Mouse (Mus musculus): Measurements from ENCODE around the gene Spa17. TPM values are rescaled to one million over a fixed set of nuclear protein-coding genes. Genes with fewer than 3 reads are reported as not detected.

The Spa17 gene
- polyA plus RNA-seq, 1 experiment from 2014 or later, result 5.4 TPM

DNA sequence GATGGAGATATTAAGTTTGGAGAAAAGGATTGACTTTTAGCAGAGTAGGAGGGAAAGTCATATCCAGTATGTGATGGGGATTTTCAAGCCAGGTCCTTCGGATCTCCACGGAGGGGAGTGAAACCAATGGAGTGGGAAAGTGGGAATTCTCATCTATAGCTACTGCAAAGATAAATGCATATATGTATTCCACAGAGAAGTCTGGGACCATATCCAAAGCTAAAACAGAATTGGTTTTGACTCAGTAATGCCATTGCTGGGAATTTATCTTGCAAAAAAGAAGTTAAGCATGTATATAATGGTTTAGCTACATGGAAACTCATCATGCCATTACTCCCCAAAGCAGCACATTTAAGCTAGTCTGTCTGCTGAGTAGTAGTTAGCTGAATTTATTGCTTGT lies 18.8 kb upstream of the Spa17 start:
- WGBS, result 88% methylated on average over 2 of the region's 2 CpGs

GRCm38 (mm10) chr9:37629941-37630340 lies 16.4 kb upstream of the Spa17 start:
- Histone ChIP-seq H3K4me1 (0 out of 2 replicates have a peak, but pooled peaks cover 4% of the 10 kb centered on the region), H3K9me3 (replicated peaks) (no peaks in the 10 kb centered on the region), H3K36me3 (no peaks in the 10 kb centered on the region), H3K27ac (no peak overlapping the region), H3K4me3 (no peak overlapping the region), H3K27me3 (ENCODE audit: low read depth, poor library complexity, severe bottlenecking) (peaks cover 3% of the 10 kb centered on the region; the same call in 1 of the 2 replicates)
- 89% methylated on average over 2 of the region's 2 CpGs for WGBS
- DNase-seq (ENCODE audit: low spot score), result no peak

More for the DNA sequence above, 18.8 kb upstream of the Spa17 start:
- Histone ChIP-seq H3K9me3 (replicated peaks) (no peaks in the 10 kb centered on the region), H3K27me3 (ENCODE audit: low read depth, poor library complexity, severe bottlenecking) (peaks cover 3% of the 10 kb centered on the region; the same call in 1 of the 2 replicates), H3K4me3 (no peak overlapping the region), H3K36me3 (no peaks in the 10 kb centered on the region), H3K4me1 (no peaks in the 10 kb centered on the region), H3K27ac (no peak overlapping the region)
- DNase-seq (ENCODE audit: low spot score), result no peak

GRCm38 (mm10) chr9:37628581-37628980 lies 15.1 kb upstream of the Spa17 start:
- 73% methylated on average over 4 of the region's 4 CpGs for WGBS

DNA sequence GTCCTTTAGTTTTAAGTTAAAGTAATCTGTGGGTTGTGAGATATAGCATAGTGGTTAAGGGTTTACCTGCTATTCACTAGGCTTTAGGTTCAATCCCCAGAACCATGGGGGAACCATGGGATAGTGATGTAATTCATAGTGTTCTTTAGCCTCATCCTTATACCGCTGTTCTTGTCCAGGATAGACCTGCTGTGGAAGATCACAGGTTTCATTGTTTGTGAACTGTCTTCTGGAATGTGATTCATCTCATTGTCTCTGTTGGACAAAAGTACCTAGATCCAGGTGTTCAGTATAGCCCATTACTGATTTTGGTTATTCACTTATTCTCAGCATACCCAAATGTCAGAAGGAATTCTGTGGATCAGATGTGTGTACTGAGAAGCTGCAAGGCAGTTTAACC lies 13.7 kb upstream of the Spa17 start:
- WGBS, result 100% methylated on average over 1 of the region's 1 CpGs
- Histone ChIP-seq H3K9me3 (replicated peaks) (no peaks in the 10 kb centered on the region), H3K36me3 (no peaks in the 10 kb centered on the region), H3K27me3 (ENCODE audit: low read depth, poor library complexity, severe bottlenecking) (peaks cover 6% of the 10 kb centered on the region; the same call in 1 of the 2 replicates), H3K27ac (no peak overlapping the region), H3K4me1 (0 out of 2 replicates have a peak, but pooled peaks cover 4% of the 10 kb centered on the region), H3K4me3 (no peak overlapping the region)
- no peak for DNase-seq (ENCODE audit: low spot score)

More at GRCm38 (mm10) chr9:37628581-37628980, 15.1 kb upstream of the Spa17 start:
- DNase-seq (ENCODE audit: low spot score), result no peak
- Histone ChIP-seq H3K27ac (no peak overlapping the region), H3K4me3 (no peak overlapping the region), H3K4me1 (0 out of 2 replicates have a peak, but pooled peaks cover 4% of the 10 kb centered on the region), H3K27me3 (ENCODE audit: low read depth, poor library complexity, severe bottlenecking) (peaks cover 6% of the 10 kb centered on the region; the same call in 1 of the 2 replicates), H3K9me3 (replicated peaks) (no peaks in the 10 kb centered on the region), H3K36me3 (no peaks in the 10 kb centered on the region)

DNA sequence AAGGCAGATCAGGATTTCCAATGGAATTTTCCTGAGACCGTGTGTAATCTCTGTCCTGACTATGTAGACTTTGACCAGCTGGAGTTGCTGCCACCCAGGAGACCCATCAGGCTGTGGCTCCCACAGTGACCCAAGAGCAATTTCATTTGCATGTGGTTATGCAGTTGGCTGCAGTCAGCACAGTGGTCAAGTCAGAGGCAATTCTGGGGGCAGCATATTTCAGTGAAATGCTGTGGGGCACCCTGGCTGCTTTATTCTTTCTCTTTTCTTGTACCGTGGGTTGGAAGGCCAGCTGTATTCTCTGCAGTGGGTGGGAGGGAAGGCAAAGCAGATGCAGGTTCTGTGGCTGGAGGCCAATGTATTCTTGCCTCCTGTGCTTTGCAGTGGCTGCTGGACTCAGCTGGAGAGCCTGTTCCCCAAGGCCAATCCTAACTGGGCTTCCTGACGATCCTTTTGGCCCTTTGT lies 12.6 kb upstream of the Spa17 start:
- 0 out of 2 replicates have a peak, but pooled peaks cover 3% of the 10 kb centered on the region for H3K27me3 ChIP-seq (ENCODE audit: low read depth, poor library complexity, severe bottlenecking)
- no peak overlapping the region for H3K27ac ChIP-seq
- no peaks in the 10 kb centered on the region for H3K9me3 ChIP-seq (replicated peaks)
- H3K36me3 ChIP-seq, result no peaks in the 10 kb centered on the region
- no peak overlapping the region for H3K4me3 ChIP-seq
- DNase-seq (ENCODE audit: low spot score), result peak; percentile 20
- 18% methylated on average over 3 of the region's 3 CpGs for WGBS
- 0 out of 2 replicates have a peak, but pooled peaks cover 4% of the 10 kb centered on the region for H3K4me1 ChIP-seq

DNA sequence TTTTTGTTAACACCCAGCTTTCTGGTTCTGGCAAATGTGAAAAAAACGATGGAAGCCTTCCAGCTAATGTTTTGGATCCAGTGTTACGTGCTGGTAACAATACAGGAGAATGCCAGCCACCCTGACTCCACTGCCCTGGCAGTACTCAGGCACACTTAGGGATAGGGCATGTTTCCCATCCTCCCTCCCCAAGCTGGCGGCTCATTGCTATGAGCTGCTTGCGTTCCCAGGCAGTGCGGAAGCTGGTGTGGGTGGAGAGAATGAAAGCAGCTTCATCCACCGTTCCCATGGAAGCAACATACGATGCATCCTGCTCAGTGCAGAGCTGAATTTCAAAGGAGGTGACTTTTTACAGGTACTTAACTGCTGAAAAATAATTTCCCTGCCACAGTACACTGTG lies 12.1 kb upstream of the Spa17 start:
- Histone ChIP-seq H3K4me1 (0 out of 2 replicates have a peak, but pooled peaks cover 4% of the 10 kb centered on the region), H3K27ac (no peak overlapping the region), H3K27me3 (ENCODE audit: low read depth, poor library complexity, severe bottlenecking) (0 out of 2 replicates have a peak, but pooled peaks cover 3% of the 10 kb centered on the region), H3K36me3 (no peaks in the 10 kb centered on the region), H3K4me3 (no peak overlapping the region), H3K9me3 (replicated peaks) (no peaks in the 10 kb centered on the region)
- no peak for DNase-seq (ENCODE audit: low spot score)
- 28% methylated on average over 7 of the region's 7 CpGs for WGBS

GRCm38 (mm10) chr9:37625129-37625528 lies 11.6 kb upstream of the Spa17 start:
- 49% methylated on average over 3 of the region's 3 CpGs for WGBS

DNA sequence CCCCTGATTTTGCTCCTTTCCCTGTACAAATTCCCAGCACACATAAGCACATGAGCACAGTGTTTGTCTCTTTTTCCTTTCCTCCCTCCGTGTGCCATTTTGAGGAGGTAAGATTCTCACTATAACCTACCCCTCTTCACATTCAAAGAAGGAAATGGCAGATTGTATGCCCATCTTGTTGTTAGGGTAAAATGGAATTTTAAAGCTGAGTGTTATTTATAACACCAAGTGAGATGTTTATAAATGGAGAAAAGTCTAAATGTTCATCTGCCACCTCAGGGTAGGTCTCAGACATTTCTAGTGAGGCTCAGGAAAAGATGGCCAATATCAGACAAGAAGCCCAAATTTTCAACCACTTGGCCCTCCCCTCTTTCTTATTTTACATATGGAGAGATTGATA lies 11.0 kb upstream of the Spa17 start:
- WGBS, result 69% methylated on average over 1 of the region's 1 CpGs
- no peak for DNase-seq (ENCODE audit: low spot score)
- Histone ChIP-seq H3K4me1 (0 out of 2 replicates have a peak, but pooled peaks cover 4% of the 10 kb centered on the region), H3K4me3 (no peak overlapping the region), H3K36me3 (no peaks in the 10 kb centered on the region), H3K27me3 (ENCODE audit: low read depth, poor library complexity, severe bottlenecking) (0 out of 2 replicates have a peak, but pooled peaks cover 3% of the 10 kb centered on the region), H3K27ac (no peak overlapping the region), H3K9me3 (replicated peaks) (no peaks in the 10 kb centered on the region)

More at GRCm38 (mm10) chr9:37625129-37625528, 11.6 kb upstream of the Spa17 start:
- Histone ChIP-seq H3K27ac (no peak overlapping the region), H3K4me3 (no peak overlapping the region), H3K9me3 (replicated peaks) (no peaks in the 10 kb centered on the region), H3K36me3 (no peaks in the 10 kb centered on the region), H3K4me1 (0 out of 2 replicates have a peak, but pooled peaks cover 4% of the 10 kb centered on the region), H3K27me3 (ENCODE audit: low read depth, poor library complexity, severe bottlenecking) (0 out of 2 replicates have a peak, but pooled peaks cover 3% of the 10 kb centered on the region)
- no peak for DNase-seq (ENCODE audit: low spot score)

DNA sequence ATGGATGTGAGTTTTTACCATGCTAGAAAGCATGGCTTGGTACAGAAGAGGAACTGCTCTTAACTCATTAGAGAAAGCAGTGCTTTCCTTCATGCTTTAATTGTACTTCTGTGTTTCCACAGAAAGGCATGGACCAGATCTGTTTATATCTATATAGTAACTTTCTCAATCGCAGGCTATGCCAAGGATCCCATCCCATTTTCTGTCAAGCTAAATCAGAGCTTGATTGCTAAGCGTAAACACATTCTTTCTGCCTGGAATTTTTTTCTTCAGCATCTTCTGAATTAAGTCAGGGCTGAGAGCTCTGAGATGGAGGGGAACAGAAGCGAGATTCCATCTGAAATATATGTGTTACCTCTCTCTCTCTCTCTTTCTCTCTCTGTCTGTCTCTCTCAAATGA lies 10.5 kb upstream of the Spa17 start:
- H3K27me3 ChIP-seq (ENCODE audit: low read depth, poor library complexity, severe bottlenecking), result 0 out of 2 replicates have a peak, but pooled peaks cover 3% of the 10 kb centered on the region
- no peaks in the 10 kb centered on the region for H3K36me3 ChIP-seq
- H3K4me3 ChIP-seq, result no peak overlapping the region
- no peaks in the 10 kb centered on the region for H3K9me3 ChIP-seq (replicated peaks)
- 0 out of 2 replicates have a peak, but pooled peaks cover 4% of the 10 kb centered on the region for H3K4me1 ChIP-seq
- WGBS, result 89% methylated on average over 3 of the region's 3 CpGs
- no peak overlapping the region for H3K27ac ChIP-seq
- no peak for DNase-seq (ENCODE audit: low spot score)

- DNase-seq (ENCODE audit: low spot score), result no peak
- peaks cover 9% of the 10 kb centered on the region; the same call in 1 of the 2 replicates for H3K27me3 ChIP-seq (ENCODE audit: low read depth, poor library complexity, severe bottlenecking)
- WGBS, result 87% methylated on average over 6 of the region's 6 CpGs
- no peak overlapping the region for H3K4me3 ChIP-seq
- H3K27ac ChIP-seq, result no peak overlapping the region
- no peaks in the 10 kb centered on the region for H3K9me3 ChIP-seq (replicated peaks)
- 0 out of 2 replicates have a peak, but pooled peaks cover 4% of the 10 kb centered on the region for H3K4me1 ChIP-seq
- H3K36me3 ChIP-seq, result no peaks in the 10 kb centered on the region
These were observed 7.8 kb upstream of the Spa17 start for GRCm38 (mm10) chr9:37621290-37621689.

DNA sequence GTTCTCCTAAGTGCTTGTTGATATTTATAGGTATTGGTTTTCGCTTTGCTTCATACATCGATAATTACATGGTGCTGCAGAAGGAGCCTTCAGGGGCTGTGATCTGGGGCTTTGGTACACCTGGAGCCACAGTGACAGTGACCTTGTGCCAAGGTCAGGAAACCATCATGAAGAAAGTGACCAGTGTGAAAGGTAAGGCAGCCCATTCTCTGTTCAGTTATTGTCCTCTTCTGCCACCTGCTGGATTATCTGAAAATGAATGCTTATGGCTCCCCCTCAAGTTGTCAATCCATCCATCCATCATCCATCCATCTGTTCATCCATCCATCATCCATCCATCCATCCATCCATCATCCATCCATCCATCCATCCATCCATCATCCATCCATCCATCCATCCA lies 3.2 kb upstream of the Spa17 start:
- WGBS, result 54% methylated on average over 2 of the region's 2 CpGs
- Histone ChIP-seq H3K4me3 (no peak overlapping the region), H3K36me3 (no peaks in the 10 kb centered on the region), H3K9me3 (replicated peaks) (no peaks in the 10 kb centered on the region), H3K27me3 (ENCODE audit: low read depth, poor library complexity, severe bottlenecking) (peaks cover 11% of the 10 kb centered on the region; the same call in 1 of the 2 replicates), H3K4me1 (peaks cover 6% of the 10 kb centered on the region; the same call in 1 of the 2 replicates), H3K27ac (no peak overlapping the region)
- DNase-seq (ENCODE audit: low spot score), result no peak

GRCm38 (mm10) chr9:37615220-37615619 lies 1.7 kb upstream of the Spa17 start:
- peaks cover 11% of the 10 kb centered on the region; the same call in 1 of the 2 replicates for H3K27me3 ChIP-seq (ENCODE audit: low read depth, poor library complexity, severe bottlenecking)
- H3K27ac ChIP-seq, result no peak overlapping the region
- H3K4me3 ChIP-seq, result no peak overlapping the region
- 76% methylated on average over 5 of the region's 5 CpGs for WGBS
- no peak for DNase-seq (ENCODE audit: low spot score)
- H3K9me3 ChIP-seq (replicated peaks), result no peaks in the 10 kb centered on the region
- H3K36me3 ChIP-seq, result no peaks in the 10 kb centered on the region
- H3K4me1 ChIP-seq, result peaks cover 6% of the 10 kb centered on the region; the same call in 1 of the 2 replicates

DNA sequence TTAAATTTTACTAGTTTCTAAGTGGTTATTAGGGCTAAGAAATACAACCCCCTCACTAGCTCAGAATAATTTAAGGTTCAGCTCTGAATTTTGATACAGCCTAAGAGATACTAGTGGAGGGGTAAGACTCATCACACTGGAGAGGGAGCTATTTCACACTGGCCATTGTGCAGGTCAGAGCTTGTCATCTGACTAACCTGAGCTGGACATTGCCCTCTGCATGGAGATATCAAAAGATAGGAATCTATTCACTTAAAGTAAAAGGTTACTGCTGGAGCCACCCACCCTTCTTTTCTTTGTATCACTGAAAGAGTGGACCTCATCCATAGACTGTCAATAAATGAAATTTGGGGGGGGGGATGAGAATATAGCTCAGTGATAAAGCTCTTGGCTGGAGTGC lies 794 bp upstream of the Spa17 start:
- no peak for DNase-seq (ENCODE audit: low spot score)
- no peaks in the 10 kb centered on the region for H3K9me3 ChIP-seq (replicated peaks)
- no peaks in the 10 kb centered on the region for H3K36me3 ChIP-seq
- no peak overlapping the region for H3K27ac ChIP-seq
- H3K4me1 ChIP-seq, result peaks cover 6% of the 10 kb centered on the region; the same call in 1 of the 2 replicates
- H3K27me3 ChIP-seq (ENCODE audit: low read depth, poor library complexity, severe bottlenecking), result peaks cover 11% of the 10 kb centered on the region; the same call in 1 of the 2 replicates
- H3K4me3 ChIP-seq, result peak overlapping the region; percentile 76; the same call in 1 of the 2 replicates
